Mouse (Mus musculus) embryo, embryonic 10.5 days (tissue): ENCODE results near the gene Kdm5a.
A peak's percentile ranks its signal among the peaks of the same experiment; 100 is the strongest.

Experiments
- DNase-seq: peaks from one replicate; pipeline ENCODE4 v3.0.0-alpha.2; 2015; ENCODE audit warnings: low spot score

The Kdm5a gene

GRCm38 (mm10) chr6:120363688-120364522 lies at the start of gene Kdm5a, which contains the start of gene Ccdc77:
Gene Kdm5a, plus strand, starts transcription at chr6:120364124.
Gene Ccdc77, minus strand, starts transcription at chr6:120364374.
- peak; percentile 97 for DNase-seq

GRCm38 (mm10) chr6:120318303-120318940 lies 45.5 kb upstream of the Kdm5a start:
- DNase-seq = no peak

- DNase-seq = no peak
These were observed 44.8 kb upstream of the Kdm5a start for GRCm38 (mm10) chr6:120319129-120319528.

GRCm38 (mm10) chr6:120320369-120320768 lies 43.6 kb upstream of the Kdm5a start:
- no peak for DNase-seq

GRCm38 (mm10) chr6:120324295-120324927 lies 39.5 kb upstream of the Kdm5a start:
- DNase-seq = peak; percentile 90

GRCm38 (mm10) chr6:120332351-120332750 lies 31.6 kb upstream of the Kdm5a start:
- DNase-seq = no peak

- no peak for DNase-seq
These were observed 19.9 kb upstream of the Kdm5a start for GRCm38 (mm10) chr6:120343992-120344391.

- DNase-seq = no peak
These were observed 14.9 kb upstream of the Kdm5a start for GRCm38 (mm10) chr6:120349018-120349417.

- DNase-seq = peak; percentile 7
These were observed 7.4 kb upstream of the Kdm5a start for GRCm38 (mm10) chr6:120356478-120356877.

- peak; percentile 96 for DNase-seq
These were observed 6.7 kb upstream of the Kdm5a start for GRCm38 (mm10) chr6:120356951-120357945.

GRCm38 (mm10) chr6:120362124-120362523 lies 1.8 kb upstream of the Kdm5a start:
- no peak for DNase-seq

- peak; percentile 28 for DNase-seq
These were observed 893 bp upstream of the Kdm5a start for GRCm38 (mm10) chr6:120362774-120363687.

- no peak for DNase-seq
These were observed 590 bp downstream of the Kdm5a start for GRCm38 (mm10) chr6:120364523-120364905.

- DNase-seq = peak; percentile 22
These were observed 1.1 kb downstream of the Kdm5a start for GRCm38 (mm10) chr6:120365051-120365450.

GRCm38 (mm10) chr6:120376736-120377135 lies 12.8 kb downstream of the Kdm5a start:
- no peak for DNase-seq

- no peak for DNase-seq
These were observed 26.1 kb downstream of the Kdm5a start for GRCm38 (mm10) chr6:120390054-120390453.

- no peak for DNase-seq
These were observed 28.9 kb downstream of the Kdm5a start for GRCm38 (mm10) chr6:120392811-120393210.

GRCm38 (mm10) chr6:120395622-120396345 lies 31.9 kb downstream of the Kdm5a start:
- no peak for DNase-seq

GRCm38 (mm10) chr6:120403936-120404335 lies 40.0 kb downstream of the Kdm5a start:
- DNase-seq = no peak

- no peak for DNase-seq
These were observed 74.2 kb downstream of the Kdm5a start for GRCm38 (mm10) chr6:120438161-120438560.
